Mouse (Mus musculus) cerebellum, adult 9-10 months (tissue): Measurements from ENCODE around the gene Mapk9.

Source experiments
- DNase-seq: peaks from one replicate; pipeline ENCODE4 v3.0.0; 2022

Gene Mapk9

GRCm38 (mm10) chr11:49841886-49842285 is 4.7 kb upstream of the Mapk9 start:
- DNase-seq, result no peak

GRCm38 (mm10) chr11:49842718-49843117 is 3.8 kb upstream of the Mapk9 start:
- DNase-seq, result no peak

- DNase-seq, result no peak
Measured at GRCm38 (mm10) chr11:49844311-49844710, 2.2 kb upstream of the Mapk9 start.

DNA sequence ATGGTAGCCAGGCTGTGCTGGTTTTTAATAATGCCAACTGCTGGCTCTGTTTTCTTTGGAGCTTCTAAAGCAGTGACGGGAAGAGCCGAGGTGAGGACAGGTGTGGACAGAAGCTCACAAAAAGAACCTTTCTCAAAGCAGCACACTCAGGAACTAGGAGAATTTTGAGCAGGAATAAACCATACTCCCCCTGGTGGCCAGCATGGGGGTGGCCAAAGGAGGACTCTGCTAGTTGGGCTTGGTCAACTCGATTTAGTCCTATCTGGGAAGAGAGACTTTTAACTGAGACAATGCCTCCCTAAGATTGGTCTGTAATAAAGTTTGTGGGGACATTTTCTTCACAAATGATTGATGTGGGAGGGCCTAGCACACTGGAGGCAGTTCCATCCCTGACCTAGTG is 1.6 kb upstream of the Mapk9 start:
- DNase-seq, result peak; percentile 76

- DNase-seq, result no peak
Measured at GRCm38 (mm10) chr11:49845958-49846357, 593 bp upstream of the Mapk9 start.

- DNase-seq, result peak; percentile 43
Measured at GRCm38 (mm10) chr11:49847071-49847810, 690 bp downstream of the Mapk9 start.

DNA sequence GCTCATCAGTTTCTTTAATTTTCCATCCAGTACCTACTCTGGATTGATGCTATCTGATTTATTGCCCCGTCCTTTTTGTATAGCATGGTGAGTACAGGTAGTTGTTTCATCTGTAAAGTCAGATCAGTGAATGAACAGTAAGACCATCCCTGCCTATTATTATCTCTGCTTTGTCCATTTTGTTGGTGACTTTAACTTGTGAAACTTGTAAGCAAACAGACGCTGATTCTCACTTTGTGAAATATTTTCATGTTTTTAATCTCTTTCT is 1.2 kb downstream of the Mapk9 start:
- DNase-seq, result no peak

- DNase-seq, result peak; percentile 40
Measured at GRCm38 (mm10) chr11:49848080-49848815, 1.7 kb downstream of the Mapk9 start.

GRCm38 (mm10) chr11:49850331-49850730 is 3.8 kb downstream of the Mapk9 start:
- no peak for DNase-seq

- no peak for DNase-seq
Measured at GRCm38 (mm10) chr11:49855144-49855543, 8.6 kb downstream of the Mapk9 start.

DNA sequence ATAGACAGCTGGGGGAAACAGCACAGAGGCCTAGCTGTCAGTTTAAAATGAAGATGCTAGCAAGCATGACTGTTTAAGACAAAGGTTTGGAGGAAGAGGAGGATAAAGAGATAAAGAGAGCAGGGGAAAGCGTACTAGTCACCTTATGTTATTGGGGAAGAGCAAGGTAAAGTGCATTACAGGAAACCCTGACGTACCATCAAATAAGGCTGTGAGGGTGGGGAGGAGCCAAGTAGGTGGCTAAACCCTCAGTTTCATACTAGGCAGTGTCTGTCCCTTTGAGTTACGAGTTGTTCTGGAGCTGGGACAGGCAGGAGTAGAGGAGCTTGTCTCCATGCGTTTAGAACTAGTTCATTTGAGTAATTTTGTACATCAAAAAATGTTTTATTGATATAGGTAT is 14.6 kb downstream of the Mapk9 start:
- no peak for DNase-seq

DNA sequence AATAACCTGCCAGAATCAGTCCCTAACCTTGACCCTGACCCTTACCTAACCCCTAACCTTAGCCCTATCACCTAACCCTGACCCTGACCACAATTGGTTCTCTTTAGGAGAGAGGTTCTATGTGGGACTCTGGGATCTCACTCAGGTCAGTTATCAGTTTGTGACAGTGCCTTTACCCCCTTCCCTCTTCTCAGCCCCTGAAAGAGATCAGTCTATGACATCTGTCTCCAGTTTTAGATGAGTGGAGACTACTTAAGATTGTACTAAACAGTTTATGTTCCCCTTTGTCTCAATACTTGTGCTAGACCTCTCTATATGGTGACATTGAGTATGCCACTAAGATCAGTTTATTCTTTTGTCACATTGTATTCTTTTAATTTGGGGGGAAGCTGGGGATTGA is 17.4 kb downstream of the Mapk9 start:
- DNase-seq, result no peak

DNA sequence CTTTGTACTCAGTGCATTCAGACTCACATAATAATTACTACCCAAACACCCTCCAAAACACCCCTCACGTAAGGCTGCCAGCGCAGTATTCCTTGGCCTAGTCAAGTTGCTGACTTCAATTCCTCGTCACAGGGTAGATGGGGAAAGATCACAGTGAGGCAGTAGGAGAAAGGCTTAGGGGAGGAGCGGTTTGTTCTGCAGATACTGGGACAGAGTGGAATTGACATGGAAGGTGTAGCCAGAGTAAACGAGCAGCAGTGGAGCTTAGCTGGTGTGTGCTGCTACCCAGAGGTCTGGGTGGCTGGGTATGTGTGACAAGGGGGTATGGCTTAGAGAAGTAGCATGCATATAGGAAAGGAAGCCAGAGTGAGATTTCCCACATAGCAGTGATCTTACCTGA is 20.8 kb downstream of the Mapk9 start:
- no peak for DNase-seq

- peak; percentile 63 for DNase-seq
Measured at GRCm38 (mm10) chr11:49869762-49870161, 23.2 kb downstream of the Mapk9 start.

DNA sequence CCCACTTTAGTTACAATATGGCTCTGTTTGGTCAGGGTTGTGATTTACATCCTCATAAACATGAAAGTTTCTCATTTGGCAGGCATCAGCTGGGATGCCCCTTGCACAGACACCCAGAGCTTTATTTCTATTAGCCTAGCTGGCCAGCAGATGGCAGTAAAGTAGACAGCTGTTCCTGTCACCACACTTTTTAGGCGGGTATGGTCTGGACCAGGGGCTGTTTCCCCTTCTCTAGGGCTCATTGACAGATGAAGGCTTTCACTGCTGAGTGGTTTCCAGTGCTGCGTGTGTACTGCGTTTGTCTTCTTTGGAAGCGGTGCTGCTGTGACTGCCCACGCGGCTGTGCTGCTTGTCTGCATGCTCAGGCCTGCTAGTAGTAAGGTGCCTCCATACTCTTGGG is 25.4 kb downstream of the Mapk9 start:
- peak; percentile 51 for DNase-seq

- no peak for DNase-seq
Measured at GRCm38 (mm10) chr11:49872779-49873178, 26.2 kb downstream of the Mapk9 start.

GRCm38 (mm10) chr11:49876948-49877817 is 30.6 kb downstream of the Mapk9 start:
- DNase-seq, result peak; percentile 65

GRCm38 (mm10) chr11:49879950-49880642 is 33.5 kb downstream of the Mapk9 start:
- DNase-seq, result no peak

DNA sequence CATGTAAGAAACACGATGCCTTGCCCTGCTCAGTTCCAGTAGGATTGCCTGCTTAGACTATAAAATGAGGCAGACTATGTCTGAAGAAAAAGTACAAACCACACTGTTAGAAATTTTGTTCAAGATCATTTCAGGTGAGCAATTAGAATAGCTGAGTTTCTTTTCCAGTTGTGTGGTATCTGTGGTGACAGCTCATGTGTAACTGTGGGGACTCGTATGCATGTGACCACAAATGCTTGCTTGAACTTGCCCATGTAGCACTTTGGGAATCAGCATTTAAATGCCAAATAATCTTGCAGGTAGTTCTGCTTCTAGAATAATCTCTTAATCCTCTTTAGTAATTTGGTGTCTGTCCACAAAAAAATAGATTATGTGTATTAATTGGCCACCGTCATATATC is 36.8 kb downstream of the Mapk9 start:
- no peak for DNase-seq

DNA sequence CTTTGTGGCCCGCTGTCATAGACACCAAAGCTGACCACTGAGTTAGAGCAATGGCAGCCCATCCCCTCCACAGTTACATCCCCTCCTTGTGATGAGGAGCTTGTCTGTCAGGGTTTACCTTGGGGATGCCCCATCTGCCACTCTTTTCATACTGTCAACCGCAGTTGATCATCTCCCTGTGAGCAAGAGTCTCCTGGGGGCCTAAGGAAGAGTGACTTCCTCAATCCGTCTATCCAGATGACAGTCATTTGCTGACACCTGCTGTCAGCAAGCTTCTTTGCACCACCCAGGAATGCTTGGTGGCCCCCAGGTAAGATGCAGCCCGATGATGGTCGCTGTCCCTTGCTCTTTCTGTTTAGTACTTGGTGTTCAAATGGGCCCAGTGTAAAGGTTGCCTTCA is 41.9 kb downstream of the Mapk9 start:
- DNase-seq, result no peak

- no peak for DNase-seq
Measured at GRCm38 (mm10) chr11:49891993-49892392, 45.4 kb downstream of the Mapk9 start.

GRCm38 (mm10) chr11:49893806-49894205 is 47.3 kb downstream of the Mapk9 start:
- DNase-seq, result no peak

DNA sequence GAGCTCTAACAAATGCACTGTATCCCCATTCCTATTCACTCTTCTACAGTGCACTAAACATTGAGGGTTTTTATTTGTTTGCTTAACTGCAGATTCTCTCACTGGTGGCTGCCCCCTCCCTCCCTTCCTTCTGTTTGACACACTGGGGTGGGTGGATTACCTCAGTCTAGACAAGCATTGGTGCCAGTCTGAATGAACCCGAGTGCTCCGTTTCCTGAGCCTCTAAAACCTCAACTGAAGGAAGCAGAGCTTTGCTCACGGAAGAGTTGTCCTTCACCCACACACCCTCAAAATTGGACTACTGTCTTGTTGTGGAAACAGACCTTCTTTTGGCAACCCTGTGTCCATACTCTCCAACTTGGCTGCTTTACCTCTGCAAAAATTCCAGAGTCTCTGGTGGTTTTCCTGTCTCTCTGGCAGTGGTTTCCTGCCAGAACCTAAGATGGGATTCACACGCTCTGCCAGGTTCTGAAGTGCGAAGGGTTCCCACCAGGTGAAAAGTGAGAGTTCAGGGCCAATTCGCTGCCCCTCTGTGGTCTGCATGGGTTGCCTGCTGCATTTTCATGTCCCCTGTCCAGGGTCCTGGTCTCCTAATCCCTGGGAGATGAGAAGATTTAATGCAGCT is 49.5 kb downstream of the Mapk9 start:
- DNase-seq, result no peak
